ENCODE assay signal across 19 mouse cellular contexts in the genomic region with DNA sequence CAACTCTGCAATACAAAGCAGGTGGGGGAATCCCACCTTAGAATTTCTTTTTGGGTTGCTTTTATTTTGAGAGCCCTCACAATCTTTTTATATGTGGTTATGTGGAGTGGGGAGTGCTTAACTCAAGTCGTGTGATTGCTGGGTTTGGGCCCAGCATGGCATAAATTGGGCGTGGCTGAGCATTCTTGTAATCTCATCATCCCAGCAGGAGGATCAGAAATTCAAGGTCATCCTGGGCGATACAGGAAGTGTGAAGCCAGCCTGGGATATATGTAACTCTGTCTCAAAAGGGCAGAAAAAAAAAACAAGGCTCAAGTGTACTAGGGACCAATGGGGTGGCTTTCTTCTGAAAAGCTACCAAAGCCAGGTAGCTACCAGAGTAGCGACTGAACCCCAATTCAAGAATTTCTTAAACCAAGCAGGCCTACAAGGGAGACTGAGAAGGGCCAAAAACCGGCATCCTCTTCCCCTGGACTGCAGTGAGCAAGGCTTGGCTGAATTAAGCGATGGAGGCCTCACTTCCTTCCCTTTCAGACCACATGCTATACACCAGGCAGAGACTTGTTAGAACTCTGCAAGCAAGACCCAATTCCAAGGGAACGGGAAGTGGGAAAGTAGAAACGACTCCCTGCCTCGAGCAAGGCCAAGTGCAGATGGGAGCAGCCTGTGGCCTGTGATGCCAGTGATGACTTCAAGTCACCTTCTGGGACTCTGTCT. TPM values are rescaled to one million over a fixed set of nuclear protein-coding genes. Genes with fewer than 3 reads are reported as not detected.
DNase-seq lines count a peak whose midpoint lies in the region; ATAC-seq and TF ChIP-seq lines count a peak whose summit lies in the region.
"Had no signal": no experiment of that assay in that cellular context is flagged by ENCODE, and none has a peak within 500 bp of the region (broad histone marks: within the 10 kb centered on the region; RNA-seq: fewer than 3 reads in every experiment).

No protein-coding gene starts in this region.

- DNase-seq in spleen, adult 2 months (ENCODE audit: low read depth in 1 of 2, low spot score in 2 of 2) = no peak
- DNase-seq in spleen, postnatal 14 days (ENCODE audit: low spot score in 2 of 2) = no peak
- DNase-seq in liver, embryonic 13.5 days = peak; percentile 73
- DNase-seq in forebrain, embryonic 14.5 days (ENCODE audit: low spot score) = no peak
- DNase-seq in kidney, adult 11 months = no peak
- DNase-seq: cerebellum, adult 9-11 months; heart, adult 2 months; kidney, postnatal 25 days; layer of hippocampus, postnatal 36 days; left cerebral cortex, postnatal 4 days; lung, postnatal 14 days; midbrain, embryonic 14.5 days; thymus, postnatal 14 days had no signal

- no peaks in the 10 kb centered on the region for H3K9me3 ChIP-seq in liver, embryonic 13.5 days (replicated peaks)
- H3K9me3 ChIP-seq in forebrain, embryonic 14.5 days (replicated peaks; ENCODE audit: control insufficient read depth, low read length) = no peaks in the 10 kb centered on the region
- H3K9me3 ChIP-seq in heart, embryonic 12.5 days (replicated peaks) = no peaks in the 10 kb centered on the region
- H3K9me3 ChIP-seq: forebrain, embryonic 10.5 days; hindbrain, embryonic 10.5 days had no signal

- WGBS in spleen, adult 2 months = 35% methylated on average over 9 of the region's 9 CpGs
- WGBS in liver, embryonic 13.5 days (ENCODE audit: insufficient replicate concordance) = 41% methylated on average over 9 of the region's 9 CpGs
- WGBS in small intestine, adult 2 months = 62% methylated on average over 9 of the region's 9 CpGs
- 82% methylated on average over 9 of the region's 9 CpGs for WGBS in forebrain, embryonic 14.5 days
- WGBS in heart, embryonic 12.5 days = 74% methylated on average over 9 of the region's 9 CpGs

- ATAC-seq in common myeloid progenitor, adult 5-6 weeks (replicated peaks; ENCODE audit: low read depth, poor library complexity, severe bottlenecking) = peak; percentile 72
- ATAC-seq in liver, embryonic 13.5 days (ENCODE audit: low read depth) = peak; percentile 95
- no peak for ATAC-seq in forebrain, embryonic 14.5 days
- no peak for ATAC-seq in heart, embryonic 12.5 days (ENCODE audit: insufficient number of reproducible peaks, low FRiP score)
- ATAC-seq: intestine, embryonic 16.5 days had no signal

- no peak for TF ChIP-seq POLR2A in spleen, adult 2 months (IDR thresholded peaks at IDR 0.05; ENCODE audit: low read depth, low read length)
- TF ChIP-seq POLR2A in small intestine, adult 2 months (IDR thresholded peaks at IDR 0.05; ENCODE audit: low read depth, low read length) = no peak

- H3K4me2 ChIP-seq in liver, embryonic 13.5 days = peak overlapping the region; percentile 49
- no peak overlapping the region for H3K4me2 ChIP-seq in forebrain, embryonic 14.5 days (ENCODE audit: low read length)
- H3K4me2 ChIP-seq in heart, embryonic 12.5 days = no peak overlapping the region

- peak overlapping the region; percentile 10; the same call in 1 of the 2 replicates for H3K27ac ChIP-seq in spleen, adult 2 months (ENCODE audit: insufficient read depth, low read length)
- peak overlapping the region; percentile 92 for H3K27ac ChIP-seq in liver, embryonic 13.5 days
- H3K27ac ChIP-seq in small intestine, adult 2 months (ENCODE audit: insufficient read depth, low read depth, low read length) = 0 out of 2 replicates have a peak overlapping the region, but pooled peaks have one; percentile 25
- H3K27ac ChIP-seq in forebrain, embryonic 14.5 days (ENCODE audit: low read depth, low read length) = no peak overlapping the region
- no peak overlapping the region for H3K27ac ChIP-seq in heart, embryonic 12.5 days (ENCODE audit: poor library complexity, severe bottlenecking)
- H3K27ac ChIP-seq: forebrain, embryonic 10.5 days; heart, adult 2 months; hindbrain, embryonic 10.5 days had no signal

- TF ChIP-seq CTCF in spleen, adult 2 months (IDR thresholded peaks at IDR 0.05; ENCODE audit: extremely low read depth, insufficient read depth, insufficient read length, insufficient replicate concordance) = no peak
- TF ChIP-seq CTCF in small intestine, adult 2 months (IDR thresholded peaks at IDR 0.05; ENCODE audit: extremely low read depth, insufficient read length, insufficient replicate concordance, low read depth, low read length) = no peak

- H3K4me1 ChIP-seq in spleen, adult 2 months (ENCODE audit: control insufficient read depth, insufficient read depth, insufficient read length) = no peaks in the 10 kb centered on the region; the same call in 1 of the 2 replicates
- peaks cover 64% of the 10 kb centered on the region for H3K4me1 ChIP-seq in liver, embryonic 13.5 days (replicated peaks)
- peaks cover 14% of the 10 kb centered on the region for H3K4me1 ChIP-seq in small intestine, adult 2 months (ENCODE audit: control insufficient read depth, insufficient read depth, insufficient read length, low read length)
- H3K4me1 ChIP-seq in forebrain, embryonic 14.5 days (ENCODE audit: control insufficient read depth, insufficient read depth, low read length) = no peaks in the 10 kb centered on the region
- peaks cover 15% of the 10 kb centered on the region for H3K4me1 ChIP-seq in heart, embryonic 12.5 days (replicated peaks)
- H3K4me1 ChIP-seq: forebrain, embryonic 10.5 days; hindbrain, embryonic 10.5 days had no signal

- no peaks in the 10 kb centered on the region for H3K27me3 ChIP-seq in spleen, adult 2 months (ENCODE audit: control insufficient read depth, insufficient read depth, low read length)
- no peaks in the 10 kb centered on the region for H3K27me3 ChIP-seq in liver, embryonic 13.5 days
- no peaks in the 10 kb centered on the region for H3K27me3 ChIP-seq in small intestine, adult 2 months (ENCODE audit: control insufficient read depth, insufficient read depth, low read length)
- no peaks in the 10 kb centered on the region for H3K27me3 ChIP-seq in forebrain, embryonic 14.5 days (replicated peaks; ENCODE audit: control insufficient read depth, insufficient read depth, low read length)
- no peaks in the 10 kb centered on the region for H3K27me3 ChIP-seq in heart, embryonic 12.5 days (replicated peaks)

- no peak overlapping the region for H3K4me3 ChIP-seq in spleen, adult 2 months (ENCODE audit: extremely low read depth, insufficient read depth, insufficient read length)
- peak overlapping the region; percentile 33 for H3K4me3 ChIP-seq in liver, embryonic 13.5 days (replicated peaks)
- no peak overlapping the region for H3K4me3 ChIP-seq in small intestine, adult 2 months (ENCODE audit: low read depth, low read length)
- no peak overlapping the region for H3K4me3 ChIP-seq in forebrain, embryonic 14.5 days (ENCODE audit: low read depth, low read length)
- no peak overlapping the region for H3K4me3 ChIP-seq in heart, embryonic 12.5 days
- H3K4me3 ChIP-seq: forebrain, embryonic 10.5 days; heart, adult 2 months; hindbrain, embryonic 10.5 days had no signal

- H3K36me3 ChIP-seq in spleen, adult 2 months (ENCODE audit: control insufficient read depth, insufficient read depth, low read length) = peaks cover 12% of the 10 kb centered on the region
- peaks cover 92% of the 10 kb centered on the region for H3K36me3 ChIP-seq in liver, embryonic 13.5 days
- peaks cover 86% of the 10 kb centered on the region for H3K36me3 ChIP-seq in small intestine, adult 2 months (ENCODE audit: control insufficient read depth, insufficient read depth, low read length)
- H3K36me3 ChIP-seq in forebrain, embryonic 14.5 days (ENCODE audit: control insufficient read depth, insufficient read depth, low read length) = peaks cover 66% of the 10 kb centered on the region
- H3K36me3 ChIP-seq in heart, embryonic 12.5 days = peaks cover 38% of the 10 kb centered on the region

- peak overlapping the region; percentile 53 for H3K9ac ChIP-seq in liver, embryonic 13.5 days
- H3K9ac ChIP-seq in forebrain, embryonic 14.5 days (ENCODE audit: low read length) = no peak overlapping the region
- H3K9ac ChIP-seq in heart, embryonic 12.5 days = no peak overlapping the region

RNA-seq across cellular contexts. Expression of a gene that starts 8.6 kb away (rescaled TPM):
- polyA plus RNA-seq in spleen, adult 2 months (2012; rRNA removed) = 21.6 and 24.0 TPM in 2 replicates
- 23.6 and 24.5 TPM in 2 replicates for total RNA-seq in common myeloid progenitor, adult 5-6 weeks (2017)
- 32.9 and 38.7 TPM in 2 replicates for polyA plus RNA-seq in liver, embryonic 13.5 days (2015; fragmentation: Nextera tagmentation; extraction: Ambion mirVana)
- 87.2 and 413 TPM in 2 replicates for polyA plus RNA-seq in small intestine, adult 2 months (2012; rRNA removed)
- 15.3 and 16.4 TPM in 2 replicates for polyA plus RNA-seq in forebrain, embryonic 14.5 days (2014; fragmentation: Nextera tagmentation; extraction: Ambion mirVana)
- polyA plus RNA-seq in heart, embryonic 12.5 days (2016; fragmentation: Nextera tagmentation; extraction: Ambion mirVana) = 14.1 and 14.4 TPM in 2 replicates

RNA-seq across cellular contexts. Expression of a gene that starts 24.0 kb away (rescaled TPM):
- 4.4 and 4.5 TPM in 2 replicates for polyA plus RNA-seq in spleen, adult 2 months (2012; rRNA removed)
- 96.1 and 135 TPM in 2 replicates for total RNA-seq in common myeloid progenitor, adult 5-6 weeks (2017)
- polyA plus RNA-seq in liver, embryonic 13.5 days (2015; fragmentation: Nextera tagmentation; extraction: Ambion mirVana) = 71.2 and 86.4 TPM in 2 replicates
- 2.1 and 3.9 TPM in 2 replicates for polyA plus RNA-seq in small intestine, adult 2 months (2012; rRNA removed)
- polyA plus RNA-seq in forebrain, embryonic 14.5 days (2014; fragmentation: Nextera tagmentation; extraction: Ambion mirVana) = 109 and 119 TPM in 2 replicates
- polyA plus RNA-seq in heart, embryonic 12.5 days (2016; fragmentation: Nextera tagmentation; extraction: Ambion mirVana) = 91.4 and 95.4 TPM in 2 replicates

RNA-seq across cellular contexts. Expression of a gene that starts 32.4 kb away (rescaled TPM):
- polyA plus RNA-seq in spleen, adult 2 months (2012; rRNA removed) = 2.5 and 3.2 TPM in 2 replicates
- 0.55 TPM in 1 of 2 replicates, not detected in the other for total RNA-seq in common myeloid progenitor, adult 5-6 weeks (2017)
- 0.25 and 0.29 TPM in 2 replicates for polyA plus RNA-seq in liver, embryonic 13.5 days (2015; fragmentation: Nextera tagmentation; extraction: Ambion mirVana)
- polyA plus RNA-seq in small intestine, adult 2 months (2012; rRNA removed) = 0.20 and 0.23 TPM in 2 replicates
- polyA plus RNA-seq in forebrain, embryonic 14.5 days (2014; fragmentation: Nextera tagmentation; extraction: Ambion mirVana) = 0.59 and 1.0 TPM in 2 replicates
- 0.10 and 0.12 TPM in 2 replicates for polyA plus RNA-seq in heart, embryonic 12.5 days (2016; fragmentation: Nextera tagmentation; extraction: Ambion mirVana)

Comparison
In these comparisons a context has a peak if more than half of its experiments do, and no peak if none do; other contexts are left out.
1. H3K27ac ChIP-seq: peak in spleen, adult 2 months (single experiment), liver, embryonic 13.5 days (single experiment) and small intestine, adult 2 months (single experiment); none in forebrain, embryonic 14.5 days (single experiment) and heart, embryonic 12.5 days (single experiment).
2. ATAC-seq: peak in common myeloid progenitor, adult 5-6 weeks (single experiment) and liver, embryonic 13.5 days (single experiment); none in forebrain, embryonic 14.5 days (single experiment) and heart, embryonic 12.5 days (single experiment).
3. RNA of a gene that starts 24.0 kb away (polyA plus RNA-seq): 109 to 119 TPM in forebrain, embryonic 14.5 days, 91.4 to 95.4 TPM in heart, embryonic 12.5 days and 71.2 to 86.4 TPM in liver, embryonic 13.5 days; 4.4 to 4.5 TPM in spleen, adult 2 months and 2.1 to 3.9 TPM in small intestine, adult 2 months; every median in the first group is over 10 times any median in the second.